Mouse (Mus musculus) kidney, adult 2 months (tissue): Measurements from ENCODE around the gene Cacng2.

ENCODE experiments used
- CTCF ChIP-seq: fragments of 200-500 bp; conservative IDR thresholded peaks from 2 replicates; pipeline ENCODE4 v1.5.1; 2011; ENCODE audit warnings: low read depth, mild to moderate bottlenecking, control low read depth, low read length, moderate library complexity, mixed read lengths; ENCODE audit not compliant: insufficient read depth, insufficient read length
- POLR2A ChIP-seq: fragments of 200-500 bp; IDR thresholded peaks from one replicate; pipeline ENCODE4 v1.6.1; 2011; ENCODE audit warnings: low read depth, low read length, control low read depth

DNA sequence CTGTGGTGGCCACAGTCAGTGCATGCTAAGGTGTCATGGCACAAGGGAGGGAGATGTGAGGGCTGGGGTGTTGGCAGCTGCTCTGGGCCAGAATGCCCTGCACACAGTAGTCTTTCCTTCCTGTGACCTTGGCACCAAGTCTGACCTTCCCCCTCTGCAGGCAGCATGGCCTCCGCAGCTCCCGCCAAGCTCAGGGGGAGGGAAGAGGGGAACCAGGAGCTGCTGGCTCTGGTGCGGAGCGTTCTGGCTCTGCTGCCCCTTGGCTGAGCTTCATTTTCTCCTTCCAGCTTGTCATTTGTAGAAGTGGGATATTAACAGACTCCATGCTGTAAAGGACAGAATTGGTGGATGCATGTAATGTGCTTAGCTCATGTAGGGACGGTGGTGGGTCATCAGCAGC lies 38.5 kb upstream of the Cacng2 start:
- TF ChIP-seq CTCF: no peak
- TF ChIP-seq POLR2A: no peak
